Mouse (Mus musculus) G1E (cell line): ENCODE measurements around the gene Tigd2. TPM values are rescaled to one million over a fixed set of nuclear protein-coding genes. Genes with fewer than 3 reads are reported as not detected.
"Not testable (repeated sequence)": the region's sequence is repeated elsewhere in the genome, so short reads cannot be mapped to it uniquely, and the experiment has no call there.

Experiments used
- ATAC-seq: 2 replicates; pipeline ENCODE4 v1.8.0; 2016; ENCODE audit warnings: mild to moderate bottlenecking; ENCODE audit not compliant: insufficient number of reproducible peaks, poor library complexity, low FRiP score, severe bottlenecking; ENCODE audit errors: extremely low read depth
- DNase-seq: peaks from one replicate; pipeline ENCODE4 v3.0.0; 2012; ENCODE audit warnings: low spot score
- H3K27me3 ChIP-seq: 2 replicates; pipeline ENCODE4 v1.6.1; 2012; ENCODE audit warnings: mild to moderate bottlenecking, low read length, inconsistent platforms; ENCODE audit not compliant: insufficient read depth
- H3K36me3 ChIP-seq: replicated peaks from 2 replicates; pipeline ENCODE3; 2012; ENCODE audit warnings: mild to moderate bottlenecking, inconsistent platforms
- H3K4me1 ChIP-seq: 2 replicates; pipeline ENCODE4 v1.6.1; 2012; ENCODE audit warnings: low read depth, low read length, inconsistent platforms, mixed read lengths; ENCODE audit not compliant: insufficient read depth
- H3K4me3 ChIP-seq: 2 replicates; pipeline ENCODE4 v1.5.1; 2012; ENCODE audit warnings: low read depth, mild to moderate bottlenecking, inconsistent platforms, low read length, moderate library complexity, mixed read lengths
- H3K9me3 ChIP-seq: replicated peaks from 2 replicates; pipeline ENCODE4 v1.6.1; 2012; ENCODE audit warnings: inconsistent platforms
- CTCF ChIP-seq: IDR thresholded peaks from 2 replicates; pipeline ENCODE4 v1.5.1; 2012; ENCODE audit warnings: low read depth, low read length, inconsistent platforms, mixed read lengths
- GATA1 ChIP-seq: IDR thresholded peaks from 2 replicates; pipeline ENCODE4 v1.6.1; 2012; ENCODE audit warnings: borderline replicate concordance, low read length, inconsistent platforms, mixed read lengths
- GATA2 ChIP-seq: IDR thresholded peaks from 2 replicates; pipeline ENCODE4 v1.6.1; 2012; ENCODE audit warnings: low read depth, low read length, inconsistent platforms, borderline replicate concordance
- POLR2AphosphoS5 ChIP-seq: IDR thresholded peaks from 2 replicates; pipeline ENCODE4 v1.6.1; 2012; ENCODE audit warnings: low read depth, low read length, inconsistent platforms; ENCODE audit not compliant: insufficient replicate concordance
- TAL1 ChIP-seq: conservative IDR thresholded peaks from 2 replicates; pipeline ENCODE4 v1.6.1; 2012; ENCODE audit warnings: low read depth, low read length, inconsistent platforms, mixed read lengths
- polyA plus RNA-seq: library from polyadenylated mRNA; stranded (reverse); fragments of >175 nt; gene quantifications from 2 replicates; pipeline ENCODE4 v1.2.3, GENCODE M21; 2012
- total RNA-seq, 2 experiments: library from RNA; stranded (forward) in 1 of 2; stranded (reverse) in 1 of 2; fragments of 200-1000 nt in 1 of 2; fragments of >200 nt in 1 of 2; fragmentation: Nextera tagmentation in 1 of 2; gene quantifications; 2 replicates each; pipeline ENCODE4 v1.2.3; 2014 to 2017

The Tigd2 gene
- total and polyA plus RNA-seq, 3 experiments = 5.7 to 29.7 (median 23.0) TPM

DNA sequence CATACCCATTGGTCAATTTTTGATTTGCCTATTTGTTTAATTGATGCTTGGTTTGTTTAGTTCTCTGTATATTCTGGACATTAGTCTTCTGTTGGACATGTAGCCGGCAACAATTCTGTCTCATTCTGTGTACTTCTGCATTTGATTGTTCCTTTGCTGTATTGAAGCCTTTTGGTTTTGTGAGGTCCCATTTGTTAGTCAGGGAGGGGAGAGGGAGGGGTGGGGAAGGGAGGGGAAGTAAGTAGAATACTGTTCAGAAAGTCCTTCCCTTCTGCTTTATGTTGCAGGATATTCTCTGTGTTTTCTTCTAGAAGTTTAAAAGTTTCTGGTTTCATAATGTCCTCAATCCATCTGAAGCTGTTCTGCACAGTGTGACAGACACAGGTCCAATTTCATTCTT is 34.7 kb upstream of the Tigd2 start:
- Histone ChIP-seq H3K4me3 (no peak overlapping the region), H3K36me3 (no peaks in the 10 kb centered on the region), H3K27me3 (no peaks in the 10 kb centered on the region), H3K9me3 (no peaks in the 10 kb centered on the region), H3K4me1 (no peaks in the 10 kb centered on the region)
- ATAC-seq (no peak), DNase-seq (no peak)
- TF ChIP-seq GATA2 = no peak
- no peak for TF ChIP-seq CTCF
- TF ChIP-seq GATA1 = no peak
- TF ChIP-seq POLR2AphosphoS5 = no peak
- TF ChIP-seq TAL1 = no peak

DNA sequence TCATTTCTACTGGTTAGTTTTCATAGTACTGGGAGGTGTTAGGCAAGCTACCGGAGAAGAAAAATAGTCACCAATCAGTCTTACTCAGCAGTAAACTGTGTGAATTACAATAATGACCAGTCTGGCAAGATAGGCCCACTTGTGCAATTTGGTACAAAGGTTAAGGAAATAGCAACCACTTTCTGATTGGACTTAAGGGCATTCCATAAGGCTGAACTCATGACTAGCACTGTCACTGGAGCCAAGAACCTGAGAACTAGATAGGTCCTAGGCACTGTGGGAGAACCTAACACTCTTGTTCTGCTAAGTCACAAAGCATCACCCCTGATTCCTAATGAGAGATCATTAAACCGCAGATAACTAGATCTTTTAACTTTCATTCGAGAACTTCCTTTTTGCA is 30.6 kb upstream of the Tigd2 start:
- ATAC-seq = no peak
- H3K4me3 ChIP-seq = no peak overlapping the region

DNA sequence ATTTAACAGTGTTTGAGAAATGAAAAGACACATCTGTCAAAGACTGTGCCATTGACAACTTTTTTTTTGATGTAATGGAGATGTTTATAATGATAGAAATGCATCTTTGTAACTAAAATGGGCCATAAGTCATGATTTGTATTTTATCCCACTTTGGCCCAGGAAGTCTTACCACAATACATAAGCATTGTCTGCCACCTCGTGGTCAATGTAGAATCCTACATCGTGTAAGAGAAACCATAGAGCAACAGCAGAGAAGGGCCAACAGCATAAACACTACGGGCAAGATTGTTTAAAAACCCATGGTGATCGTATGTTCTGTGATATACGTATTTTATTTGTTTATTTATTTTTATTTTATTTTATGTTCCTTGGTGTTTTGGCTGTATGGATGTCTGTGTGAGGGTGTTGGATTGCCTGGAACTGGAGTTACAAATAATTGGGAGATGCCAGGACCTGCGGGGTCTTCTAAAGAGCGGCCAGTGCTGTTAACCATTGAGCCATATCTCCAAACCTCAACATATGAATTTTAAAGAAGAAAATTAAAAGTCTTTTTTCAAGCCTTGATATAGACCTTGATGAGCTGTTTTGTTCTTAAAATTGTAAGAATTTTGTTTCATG is 28.2 kb upstream of the Tigd2 start:
- ATAC-seq = peak; percentile 57
- H3K4me3 ChIP-seq = no peak overlapping the region
- H3K4me1 ChIP-seq = no peaks in the 10 kb centered on the region
- no peaks in the 10 kb centered on the region for H3K36me3 ChIP-seq
- DNase-seq = peak; percentile 5
- H3K9me3 ChIP-seq = no peaks in the 10 kb centered on the region
- TF ChIP-seq TAL1 = no peak
- TF ChIP-seq POLR2AphosphoS5 = no peak
- TF ChIP-seq GATA1 = no peak
- no peak for TF ChIP-seq GATA2
- no peak for TF ChIP-seq CTCF
- H3K27me3 ChIP-seq = no peaks in the 10 kb centered on the region

More for the DNA sequence above, 30.6 kb upstream of the Tigd2 start:
- Histone ChIP-seq H3K9me3 (no peaks in the 10 kb centered on the region), H3K36me3 (no peaks in the 10 kb centered on the region), H3K27me3 (no peaks in the 10 kb centered on the region), H3K4me1 (no peaks in the 10 kb centered on the region)
- no peak for TF ChIP-seq POLR2AphosphoS5
- no peak for TF ChIP-seq GATA2
- TF ChIP-seq TAL1 = no peak
- TF ChIP-seq CTCF = no peak
- TF ChIP-seq GATA1 = no peak
- DNase-seq = no peak

DNA sequence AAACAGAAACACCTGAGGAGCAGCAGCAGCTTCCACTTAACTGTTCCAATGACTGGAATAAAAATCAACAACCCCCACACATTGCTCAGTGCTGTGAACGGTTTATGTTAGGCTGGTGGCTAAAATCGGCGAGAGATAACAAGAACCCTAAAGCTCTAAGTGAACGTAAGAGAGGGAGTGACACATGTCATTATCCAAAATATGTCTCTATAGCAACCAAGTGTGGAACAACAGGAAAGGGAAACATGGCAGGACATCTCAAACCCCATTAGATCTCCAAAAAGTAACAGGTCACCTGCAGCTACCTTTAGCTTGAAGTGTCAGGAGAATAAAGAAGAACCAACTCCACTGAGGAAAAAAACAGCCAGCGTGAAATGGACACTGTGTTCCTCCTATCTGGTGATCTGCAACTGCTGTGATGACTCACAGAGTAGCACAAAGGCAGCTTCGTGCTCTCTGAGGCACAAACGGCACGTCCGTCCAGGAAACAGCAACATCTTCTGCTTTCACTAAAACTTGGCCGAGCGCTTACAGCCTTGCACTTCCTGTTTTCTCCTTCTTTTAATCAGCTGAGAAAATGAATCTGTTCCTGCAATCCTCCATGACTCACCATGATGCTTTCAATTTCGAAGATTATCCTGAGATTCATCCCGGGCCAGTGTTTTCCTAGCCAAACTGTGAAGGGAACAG is 23.5 kb upstream of the Tigd2 start:
- TF ChIP-seq GATA1 = no peak
- no peak for TF ChIP-seq POLR2AphosphoS5
- no peak for TF ChIP-seq GATA2
- TF ChIP-seq TAL1 = no peak
- TF ChIP-seq CTCF = no peak
- Histone ChIP-seq H3K4me3 (no peak overlapping the region), H3K4me1 (no peaks in the 10 kb centered on the region), H3K36me3 (no peaks in the 10 kb centered on the region), H3K9me3 (no peaks in the 10 kb centered on the region), H3K27me3 (no peaks in the 10 kb centered on the region)
- peak; percentile 45; the same call in 1 of the 2 replicates for ATAC-seq
- DNase-seq = no peak

DNA sequence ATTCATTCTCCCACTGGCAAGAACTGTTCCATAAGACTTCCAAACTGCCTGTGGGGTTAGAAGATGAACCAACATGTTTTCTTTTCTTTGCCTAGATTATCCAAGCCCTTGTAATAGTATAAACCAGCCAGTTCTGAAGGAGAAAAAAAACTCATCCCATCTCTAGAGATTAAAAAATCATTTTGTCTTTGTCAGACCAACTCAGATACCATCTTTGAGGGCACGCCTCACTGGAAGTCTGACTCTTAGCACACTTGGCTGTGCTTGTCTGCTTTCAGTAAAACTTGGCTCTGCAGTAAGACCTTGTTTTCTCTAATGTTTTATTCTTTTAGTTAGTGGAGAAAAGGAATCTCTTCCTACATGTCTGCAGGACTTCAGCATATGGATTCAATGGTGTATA is 18.7 kb upstream of the Tigd2 start:
- no peak overlapping the region for H3K4me3 ChIP-seq
- no peak for DNase-seq
- no peak for TF ChIP-seq TAL1
- H3K4me1 ChIP-seq = no peaks in the 10 kb centered on the region
- no peaks in the 10 kb centered on the region for H3K36me3 ChIP-seq
- ATAC-seq = no peak
- H3K9me3 ChIP-seq = no peaks in the 10 kb centered on the region
- H3K27me3 ChIP-seq = no peaks in the 10 kb centered on the region

DNA sequence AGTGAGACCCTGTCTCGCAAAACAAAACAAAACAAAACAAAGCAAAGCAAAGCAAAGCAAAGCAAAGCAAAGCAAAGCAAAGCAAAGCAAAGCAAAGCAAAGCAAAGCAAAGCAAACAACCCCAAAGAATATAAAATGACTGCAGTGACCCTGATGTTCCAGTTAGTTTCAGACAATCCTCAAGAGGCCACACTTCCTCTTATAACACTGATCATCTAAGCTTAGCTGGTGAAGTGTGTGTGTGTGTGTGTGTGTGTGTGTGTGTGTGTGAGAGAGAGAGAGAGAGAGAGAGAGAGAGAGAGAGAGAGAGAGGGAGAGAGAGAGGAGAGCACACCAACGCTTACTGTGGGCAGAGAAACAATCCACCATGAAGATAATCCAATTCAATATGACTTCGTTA is 14.2 kb upstream of the Tigd2 start:
- not testable (repeated sequence) for H3K4me1 ChIP-seq, H3K9me3 ChIP-seq, H3K27me3 ChIP-seq, ATAC-seq, H3K36me3 ChIP-seq, H3K4me3 ChIP-seq, DNase-seq
